In genomic region chr8:89042560-89043370, GRCm38 (mm10) we compare ENCODE assay signal across 9 mouse cellular contexts. TPM values are rescaled to one million over a fixed set of nuclear protein-coding genes. Genes with fewer than 3 reads are reported as not detected.
DNase-seq lines count a peak whose midpoint lies in the region; ATAC-seq and TF ChIP-seq lines count a peak whose summit lies in the region.
"Had no signal": no experiment of that assay in that cellular context is flagged by ENCODE, and none has a peak within 500 bp of the region (broad histone marks: within the 10 kb centered on the region; RNA-seq: fewer than 3 reads in every experiment).

No protein-coding gene starts in this region.

- H3K4me1 ChIP-seq in embryonic facial prominence, embryonic 11.5 days (ENCODE audit: control insufficient read depth, insufficient read depth, low read length), result peaks cover 11% of the 10 kb centered on the region
- peaks cover 18% of the 10 kb centered on the region; the same call in 1 of the 2 replicates for H3K4me1 ChIP-seq in heart, postnatal 0 days (ENCODE audit: control insufficient read depth, insufficient read depth)
- H3K4me1 ChIP-seq in liver, embryonic 13.5 days (replicated peaks), result no peaks in the 10 kb centered on the region

- no peak for ATAC-seq in cerebellum, adult (ENCODE audit: insufficient number of reproducible peaks, low FRiP score, low TSS enrichment)
- peak; percentile 76 for ATAC-seq in embryonic facial prominence, embryonic 11.5 days (replicated peaks; ENCODE audit: insufficient number of reproducible peaks, low FRiP score, low TSS enrichment, low read depth)
- peak; percentile 58 for ATAC-seq in heart, postnatal 0 days (ENCODE audit: insufficient read depth, low read depth)
- peak; percentile 48 for ATAC-seq in liver, embryonic 13.5 days (ENCODE audit: low read depth)

- peak overlapping the region; percentile 76 for H3K9ac ChIP-seq in embryonic facial prominence, embryonic 11.5 days (replicated peaks; ENCODE audit: low read length)
- peak overlapping the region; percentile 49; the same call in 1 of the 2 replicates for H3K9ac ChIP-seq in heart, postnatal 0 days (replicated peaks; ENCODE audit: low read depth, low read length)
- H3K9ac ChIP-seq in liver, embryonic 13.5 days, result peak overlapping the region; percentile 66

- no peak for TF ChIP-seq EP300 in heart, postnatal 0 days (IDR thresholded peaks at IDR 0.05; ENCODE audit: low read depth)

- DNase-seq in cerebellum, adult 18-20 months, result peak; percentile 7 to 24
- peak; percentile 89 for DNase-seq in embryonic facial prominence, embryonic 11.5 days (ENCODE audit: low spot score)
- no peak for DNase-seq in heart, postnatal 0 days (ENCODE audit: low spot score)
- peak; percentile 84 to 89 for DNase-seq in kidney, postnatal 36 days
- no peak for DNase-seq in liver, embryonic 13.5 days
- DNase-seq in right cerebral cortex, postnatal 25 days, result peak; percentile 82
- DNase-seq in thymus, postnatal 25 days, result no peak

- H3K9me3 ChIP-seq in embryonic facial prominence, embryonic 11.5 days (replicated peaks; ENCODE audit: control insufficient read depth, low read length), result no peaks in the 10 kb centered on the region
- no peaks in the 10 kb centered on the region for H3K9me3 ChIP-seq in heart, postnatal 0 days (replicated peaks; ENCODE audit: control insufficient read depth, low read length)
- no peaks in the 10 kb centered on the region for H3K9me3 ChIP-seq in liver, embryonic 13.5 days (replicated peaks)

- H3K27ac ChIP-seq in embryonic facial prominence, embryonic 11.5 days (replicated peaks; ENCODE audit: low read depth, low read length), result peak overlapping the region; percentile 48; the same call in 1 of the 2 replicates
- H3K27ac ChIP-seq in heart, postnatal 0 days (ENCODE audit: low read depth), result peak overlapping the region; percentile 55
- peak overlapping the region; percentile 66; the same call in 1 of the 2 replicates for H3K27ac ChIP-seq in liver, embryonic 13.5 days

- under 1% methylated on average over 71 of the region's 80 CpGs for WGBS in embryonic facial prominence, embryonic 11.5 days
- WGBS in heart, postnatal 0 days, result under 1% methylated on average over 68 of the region's 80 CpGs
- WGBS in liver, embryonic 13.5 days (ENCODE audit: insufficient replicate concordance), result under 1% methylated on average over 77 of the region's 80 CpGs

- no peaks in the 10 kb centered on the region for H3K36me3 ChIP-seq in embryonic facial prominence, embryonic 11.5 days (replicated peaks; ENCODE audit: control insufficient read depth, insufficient read depth, low read depth, low read length)
- no peaks in the 10 kb centered on the region for H3K36me3 ChIP-seq in heart, postnatal 0 days (replicated peaks; ENCODE audit: control insufficient read depth, insufficient read depth, low read length)
- H3K36me3 ChIP-seq in liver, embryonic 13.5 days, result no peaks in the 10 kb centered on the region

- no peak for TF ChIP-seq CTCF in heart, postnatal 0 days (IDR thresholded peaks at IDR 0.05; ENCODE audit: low read depth)

- H3K4me2 ChIP-seq in embryonic facial prominence, embryonic 11.5 days (ENCODE audit: low read depth, low read length), result peak overlapping the region; percentile 71
- H3K4me2 ChIP-seq in heart, postnatal 0 days (ENCODE audit: low read depth, low read length), result peak overlapping the region; percentile 89
- peak overlapping the region; percentile 55 for H3K4me2 ChIP-seq in liver, embryonic 13.5 days

- peaks cover 11% of the 10 kb centered on the region for H3K27me3 ChIP-seq in embryonic facial prominence, embryonic 11.5 days (ENCODE audit: control insufficient read depth, insufficient read depth, low read length)
- peaks cover 98% of the 10 kb centered on the region for H3K27me3 ChIP-seq in heart, postnatal 0 days (ENCODE audit: control insufficient read depth, insufficient read depth, low read length)
- H3K27me3 ChIP-seq in liver, embryonic 13.5 days, result peaks cover 95% of the 10 kb centered on the region

- H3K4me3 ChIP-seq in embryonic facial prominence, embryonic 11.5 days (ENCODE audit: low read depth, low read length), result peak overlapping the region; percentile 43
- H3K4me3 ChIP-seq in heart, postnatal 0 days (ENCODE audit: low read depth, low read length), result peak overlapping the region; percentile 53
- H3K4me3 ChIP-seq in liver, embryonic 13.5 days (replicated peaks), result peak overlapping the region; percentile 56

RNA-seq across cellular contexts. Expression of gene Sall1, which starts 1.2 kb away (rescaled TPM):
- 4.6 and 4.8 TPM in 2 replicates for polyA plus RNA-seq in embryonic facial prominence, embryonic 11.5 days (2014; fragmentation: Nextera tagmentation; extraction: Ambion mirVana)
- 2.3 and 3.9 TPM in 2 replicates for total RNA-seq in heart, postnatal 0 days (2014; rRNA removed; ENCODE audit: low replicate concordance)
- 1.6 and 2.0 TPM in 2 replicates for polyA plus RNA-seq in heart, postnatal 0 days (2015; fragmentation: Nextera tagmentation; extraction: Ambion mirVana)
- polyA plus RNA-seq in liver, embryonic 13.5 days (2015; fragmentation: Nextera tagmentation; extraction: Ambion mirVana), result 0.85 and 1.0 TPM in 2 replicates
- total RNA-seq: hematopoietic stem cell, adult 5-6 weeks had no signal

Comparison
In these comparisons a context has a peak if more than half of its experiments do, and no peak if none do; other contexts are left out.
1. DNase-seq: peak in cerebellum, adult 18-20 months (2 of 2), embryonic facial prominence, embryonic 11.5 days (single experiment), kidney, postnatal 36 days (2 of 2) and right cerebral cortex, postnatal 25 days (single experiment); none in heart, postnatal 0 days (single experiment), liver, embryonic 13.5 days (single experiment) and thymus, postnatal 25 days (single experiment).
2. Peak in every context shown above with its lines, with median percentiles within 50 percentile points of each other: H3K27ac ChIP-seq, H3K4me2 ChIP-seq, H3K4me3 ChIP-seq and H3K9ac ChIP-seq.